Mouse (Mus musculus) liver, embryonic 16.5 days (tissue): Measurements from ENCODE around the gene Birc5. TPM values are rescaled to one million over a fixed set of nuclear protein-coding genes. Genes with fewer than 3 reads are reported as not detected.
A peak's percentile ranks its signal among the peaks of the same experiment; 100 is the strongest.
"Not testable (repeated sequence)": the region's sequence is repeated elsewhere in the genome, so short reads cannot be mapped to it uniquely, and the experiment has no call there.

ENCODE experiments used
- ATAC-seq: fragments of 200-750 bp; cut with Nextera tagmentation; 2 replicates; pipeline ENCODE4 v1.8.0; 2017; ENCODE audit warnings: low read depth, mild to moderate bottlenecking, moderate number of reproducible peaks, moderate library complexity
- H3K27ac ChIP-seq: fragments of 300-500 bp; sonication (generic); 2 replicates; pipeline ENCODE4 v1.5.1; 2014; ENCODE audit warnings: mild to moderate bottlenecking, low read length
- H3K27me3 ChIP-seq: fragments of 300-500 bp; sonication (generic); 2 replicates; pipeline ENCODE4 v1.6.1; 2014; ENCODE audit warnings: low read depth, low read length, mixed read lengths; ENCODE audit not compliant: control insufficient read depth, insufficient read depth
- H3K36me3 ChIP-seq: fragments of 300-500 bp; sonication (generic); 2 replicates; pipeline ENCODE4 v1.6.1; 2014; ENCODE audit warnings: mild to moderate bottlenecking; ENCODE audit not compliant: control insufficient read depth, insufficient read depth
- H3K4me1 ChIP-seq: fragments of 300-500 bp; sonication (generic); 2 replicates; pipeline ENCODE4 v1.6.1; 2014; ENCODE audit warnings: low read depth, low read length, mixed read lengths; ENCODE audit not compliant: control insufficient read depth
- H3K4me2 ChIP-seq: fragments of 300-500 bp; sonication (generic); 2 replicates; pipeline ENCODE4 v1.6.1; 2014; ENCODE audit warnings: low read depth, low read length, mixed read lengths
- H3K4me3 ChIP-seq: fragments of 300-500 bp; sonication (generic); 2 replicates; pipeline ENCODE4 v1.5.1; 2014; ENCODE audit warnings: low read depth, mild to moderate bottlenecking, low read length
- H3K9ac ChIP-seq: fragments of 300-500 bp; sonication (generic); 2 replicates; pipeline ENCODE4 v1.6.1; 2014; ENCODE audit warnings: low read depth, low read length
- H3K9me3 ChIP-seq: fragments of 300-500 bp; sonication (generic); replicated peaks from 2 replicates; pipeline ENCODE4 v1.6.1; 2016; ENCODE audit warnings: low read length; ENCODE audit not compliant: control insufficient read depth
- WGBS: fragments of 180-500 bp; shearing (Covaris S2); extraction: QIAGEN DNeasy Blood & Tissue Kit; methylation state at CpG from one replicate; pipeline ENCODE4 v1.1.7; 2014; ENCODE audit not compliant: insufficient replicate concordance; 5-methylcytosine and 5-hydroxymethylcytosine counted together
- polyA plus RNA-seq: library from polyadenylated mRNA; unstranded; fragments of >200 nt; fragmentation: Nextera tagmentation; extraction: Ambion mirVana; gene quantifications from 2 replicates; pipeline ENCODE4 v1.2.1, GENCODE M21; 2015

The Birc5 gene
- polyA plus RNA-seq, 1 experiment from 2014 or later: 298 TPM

DNA sequence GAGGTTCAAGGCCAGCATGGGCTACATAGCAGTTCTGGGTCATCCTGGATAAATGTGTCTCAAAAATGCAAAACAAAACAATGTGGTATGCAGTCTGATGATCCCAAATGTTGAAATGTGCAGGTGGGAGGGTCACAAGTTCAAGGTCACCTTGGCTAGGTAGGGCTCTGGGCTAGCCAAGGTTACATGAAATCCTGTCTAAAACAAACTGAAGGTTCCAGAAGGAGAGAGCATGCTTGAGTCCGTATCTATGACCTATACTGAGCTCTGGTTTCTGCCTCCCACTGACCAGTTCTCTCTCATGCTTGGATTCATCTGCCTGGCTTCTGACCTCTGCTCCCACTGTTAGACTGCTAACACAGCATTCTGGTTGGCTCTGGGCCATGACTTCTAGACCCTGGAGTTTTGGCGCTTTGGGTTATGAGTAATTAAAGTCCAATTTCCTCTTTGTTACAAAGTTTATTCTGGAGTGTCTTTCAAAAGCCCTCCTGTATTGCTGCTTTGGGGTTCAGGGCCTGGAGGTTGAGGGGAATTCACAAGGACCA lies 19.3 kb upstream of the Birc5 start:
- Histone ChIP-seq H3K9me3 (no peaks in the 10 kb centered on the region), H3K9ac (peak overlapping the region; percentile 42; the same call in 1 of the 2 replicates), H3K4me2 (peak overlapping the region; percentile 77; the same call in 1 of the 2 replicates), H3K4me1 (peaks cover 69% of the 10 kb centered on the region), H3K4me3 (no peak overlapping the region), H3K27ac (peak overlapping the region; percentile 91), H3K27me3 (no peaks in the 10 kb centered on the region), H3K36me3 (no peaks in the 10 kb centered on the region)
- WGBS: 65% methylated on average over 2 of the region's 2 CpGs
- ATAC-seq: no peak

DNA sequence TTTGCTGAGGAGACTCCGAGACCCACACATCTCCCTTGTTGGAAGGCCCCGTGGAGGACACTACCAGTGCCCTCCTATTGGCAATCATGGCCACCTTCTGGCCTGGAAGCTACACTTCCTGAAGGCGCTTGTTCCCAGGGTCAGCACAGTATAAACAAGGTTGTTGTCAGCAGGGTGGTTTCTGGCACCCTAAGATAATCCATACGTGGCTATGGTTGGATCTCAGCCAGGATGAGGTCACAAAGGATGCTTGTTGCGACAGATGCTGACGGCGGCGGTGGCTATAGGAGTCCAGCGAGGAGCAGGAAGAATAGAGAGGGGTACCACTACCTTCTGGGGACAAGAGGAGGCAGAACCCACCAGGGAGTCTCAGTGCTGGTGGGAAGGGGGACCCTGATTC lies 18.6 kb upstream of the Birc5 start:
- no peaks in the 10 kb centered on the region for H3K9me3 ChIP-seq
- peak overlapping the region; percentile 91 for H3K27ac ChIP-seq
- peak; percentile 26 for ATAC-seq
- H3K4me2 ChIP-seq: peak overlapping the region; percentile 10; the same call in 1 of the 2 replicates
- no peak overlapping the region for H3K4me3 ChIP-seq
- no peaks in the 10 kb centered on the region for H3K27me3 ChIP-seq
- H3K36me3 ChIP-seq: no peaks in the 10 kb centered on the region
- peak overlapping the region; percentile 17 for H3K9ac ChIP-seq
- H3K4me1 ChIP-seq: peaks cover 68% of the 10 kb centered on the region
- 28% methylated on average over 9 of the region's 9 CpGs for WGBS

DNA sequence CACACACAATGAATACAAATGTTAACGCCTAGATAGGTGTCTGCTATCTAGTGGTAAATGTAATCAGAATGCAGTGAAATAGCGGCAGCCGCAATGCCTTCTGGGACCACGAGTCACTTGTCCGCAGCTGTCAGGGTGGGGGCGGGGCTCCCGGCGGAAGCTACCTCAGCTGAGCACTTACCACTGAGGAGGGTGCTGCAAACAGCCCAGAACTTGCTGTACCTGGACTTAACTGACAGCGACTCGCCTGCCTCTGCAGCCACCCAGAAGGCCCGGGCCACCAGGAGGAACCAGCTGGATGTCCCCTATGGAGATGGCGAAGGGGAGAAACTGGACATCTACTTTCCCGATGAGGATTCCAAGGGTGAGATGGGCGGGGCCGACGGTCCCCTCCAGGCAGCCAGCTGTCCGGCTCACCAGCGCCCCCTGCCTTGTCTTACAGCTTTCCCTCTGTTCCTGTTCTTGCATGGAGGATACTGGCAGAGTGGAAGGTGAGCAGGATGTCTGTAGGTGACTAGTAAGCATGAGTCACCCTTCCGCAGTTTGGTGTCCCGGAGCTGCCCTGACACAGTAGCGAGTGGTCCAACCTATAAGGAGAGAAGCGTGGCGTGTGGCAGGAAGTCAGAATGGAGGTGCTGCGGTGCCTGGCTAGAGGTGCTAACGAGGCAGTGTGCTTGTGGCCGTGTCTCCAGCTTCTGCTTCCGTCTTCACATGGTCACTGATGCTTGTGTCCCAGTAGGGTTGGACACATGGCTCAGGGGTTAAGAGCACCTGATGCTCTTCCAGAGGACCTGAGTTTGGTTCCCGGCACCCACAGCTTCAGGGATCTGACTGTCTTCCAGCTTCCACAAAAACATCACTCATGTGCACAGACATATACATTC lies 16.7 kb upstream of the Birc5 start:
- WGBS: 11% methylated on average over 28 of the region's 28 CpGs
- Histone ChIP-seq H3K4me3 (peak overlapping the region; percentile 67), H3K4me2 (peak overlapping the region; percentile 85), H3K36me3 (no peaks in the 10 kb centered on the region), H3K4me1 (peaks cover 72% of the 10 kb centered on the region), H3K27ac (peak overlapping the region; percentile 91), H3K9ac (peak overlapping the region; percentile 66), H3K9me3 (no peaks in the 10 kb centered on the region), H3K27me3 (no peaks in the 10 kb centered on the region)
- peak; percentile 74 for ATAC-seq

DNA sequence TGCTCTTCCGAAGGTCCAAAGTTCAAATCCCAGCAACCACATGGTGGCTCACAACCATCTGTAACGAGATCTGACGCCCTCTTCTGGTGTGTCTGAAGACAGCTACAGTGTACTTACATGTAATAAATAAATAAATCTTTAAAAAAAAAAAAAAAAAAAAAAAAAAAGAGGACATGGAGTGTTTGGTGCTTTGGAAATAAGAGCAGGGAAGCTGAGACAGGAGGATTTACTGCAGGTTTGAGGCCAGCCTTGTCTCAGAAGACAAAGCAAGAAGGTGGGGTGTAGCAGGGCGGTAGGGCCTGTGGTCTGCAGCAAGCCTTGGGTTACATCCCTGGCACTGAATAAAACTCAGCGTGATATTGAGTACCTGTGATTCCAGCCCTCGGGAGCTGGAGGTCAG lies 15.5 kb upstream of the Birc5 start:
- not testable (repeated sequence) for H3K4me3 ChIP-seq, H3K9me3 ChIP-seq, H3K27me3 ChIP-seq, ATAC-seq, H3K9ac ChIP-seq, H3K4me2 ChIP-seq, H3K36me3 ChIP-seq
- WGBS: 87% methylated on average over 4 of the region's 6 CpGs
- Histone ChIP-seq H3K27ac (peak overlapping the region; percentile 59), H3K4me1 (peaks cover 71% of the 10 kb centered on the region)

DNA sequence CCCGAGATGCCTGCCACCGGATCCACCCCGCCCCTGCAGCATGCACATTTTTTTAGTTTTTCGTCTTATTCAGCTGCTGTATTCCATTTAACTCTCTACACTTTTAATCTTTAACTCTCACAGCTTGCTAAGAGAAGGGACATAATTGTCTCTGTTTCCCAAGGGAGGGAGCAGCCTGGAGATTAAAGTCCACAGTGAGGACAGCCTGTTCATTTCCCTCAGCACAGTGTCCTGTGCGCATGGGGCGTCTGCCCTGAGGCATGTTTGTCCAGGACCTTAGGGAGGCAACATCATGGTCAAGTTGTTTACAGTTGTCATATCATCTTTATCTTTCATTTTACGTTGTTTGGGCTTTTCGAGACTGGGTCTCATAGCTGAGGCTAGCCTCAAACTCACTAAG lies 15.0 kb upstream of the Birc5 start:
- H3K27ac ChIP-seq: peak overlapping the region; percentile 59

DNA sequence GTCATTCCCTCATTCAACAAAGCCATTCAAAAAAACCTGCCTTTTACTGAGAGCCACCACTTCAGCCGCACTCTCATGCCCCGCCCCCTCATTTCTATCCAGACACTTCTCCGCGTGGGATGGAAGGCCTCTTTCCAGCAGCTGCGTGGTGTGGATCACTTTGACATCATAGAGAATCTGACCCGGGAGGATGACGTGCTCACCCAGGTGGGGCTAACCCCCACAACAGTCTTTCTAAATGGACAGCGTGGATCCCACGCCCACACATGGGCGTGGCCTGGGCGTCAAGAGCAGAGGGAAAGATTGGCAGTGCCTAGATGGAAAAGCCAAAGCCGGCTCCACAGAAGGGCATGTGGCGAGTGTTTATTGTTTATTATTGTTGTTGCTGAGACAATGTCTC lies 12.7 kb upstream of the Birc5 start:
- 22% methylated on average over 13 of the region's 13 CpGs for WGBS
- Histone ChIP-seq H3K4me1 (peaks cover 71% of the 10 kb centered on the region), H3K4me3 (no peak overlapping the region), H3K36me3 (no peaks in the 10 kb centered on the region), H3K4me2 (peak overlapping the region; percentile 36), H3K27ac (no peak overlapping the region), H3K9me3 (no peaks in the 10 kb centered on the region), H3K9ac (no peak overlapping the region), H3K27me3 (no peaks in the 10 kb centered on the region)
- no peak for ATAC-seq

More for the DNA sequence above, 15.0 kb upstream of the Birc5 start:
- H3K9ac ChIP-seq: no peak overlapping the region
- no peaks in the 10 kb centered on the region for H3K27me3 ChIP-seq
- H3K4me1 ChIP-seq: peaks cover 71% of the 10 kb centered on the region
- H3K4me2 ChIP-seq: no peak overlapping the region
- H3K9me3 ChIP-seq: no peaks in the 10 kb centered on the region
- H3K36me3 ChIP-seq: no peaks in the 10 kb centered on the region
- WGBS: 74% methylated on average over 8 of the region's 8 CpGs
- no peak overlapping the region for H3K4me3 ChIP-seq
- ATAC-seq: no peak

DNA sequence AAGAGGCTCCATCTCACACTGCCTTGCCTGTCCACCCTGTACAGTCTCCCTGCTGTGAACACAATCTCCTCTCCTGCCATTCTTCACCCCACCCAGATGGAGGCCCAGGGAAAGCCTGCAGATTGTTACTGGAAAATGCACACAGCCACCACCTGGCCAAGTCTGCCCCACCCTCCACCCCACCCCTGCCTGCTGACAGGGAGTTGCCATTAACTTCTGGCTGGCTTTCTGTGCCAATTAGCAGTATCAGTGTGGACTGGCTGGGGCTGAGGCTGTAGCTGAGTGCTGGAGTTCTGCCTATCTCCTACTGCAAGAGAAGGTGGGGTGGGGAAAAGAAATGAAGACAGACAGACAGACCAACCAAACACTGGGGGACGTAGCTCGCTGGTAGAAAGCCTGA lies 10.5 kb upstream of the Birc5 start:
- Histone ChIP-seq H3K9ac (peak overlapping the region; percentile 56), H3K27ac (peak overlapping the region; percentile 86), H3K4me2 (peak overlapping the region; percentile 50), H3K9me3 (no peaks in the 10 kb centered on the region), H3K4me3 (0 out of 2 replicates have a peak overlapping the region, but pooled peaks have one; percentile 5), H3K36me3 (no peaks in the 10 kb centered on the region), H3K27me3 (no peaks in the 10 kb centered on the region), H3K4me1 (peaks cover 62% of the 10 kb centered on the region)
- WGBS: 24% methylated on average over 2 of the region's 2 CpGs
- ATAC-seq: peak; percentile 95

DNA sequence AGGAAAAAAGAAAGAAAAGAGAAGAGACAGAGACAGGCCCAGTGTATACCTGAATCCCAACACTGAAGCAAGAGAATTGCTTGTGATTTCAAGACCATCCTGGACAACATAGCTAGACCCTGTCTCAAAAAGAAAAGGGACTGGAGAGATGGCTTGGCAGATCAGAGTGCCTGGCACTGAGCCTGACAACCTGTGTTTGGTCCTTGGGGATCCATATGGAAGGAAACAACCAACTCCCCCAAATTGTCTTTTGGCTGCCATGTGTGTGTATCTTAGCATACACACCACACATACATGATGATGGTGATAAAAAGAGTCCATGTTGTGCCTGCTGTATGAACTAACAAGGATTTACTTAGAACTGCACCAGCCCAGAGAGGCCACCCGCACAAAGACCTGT lies 10.0 kb upstream of the Birc5 start:
- Histone ChIP-seq H3K27me3 (no peaks in the 10 kb centered on the region), H3K36me3 (no peaks in the 10 kb centered on the region), H3K9ac (peak overlapping the region; percentile 56), H3K9me3 (no peaks in the 10 kb centered on the region), H3K4me3 (no peak overlapping the region), H3K4me2 (peak overlapping the region; percentile 50), H3K4me1 (peaks cover 60% of the 10 kb centered on the region), H3K27ac (peak overlapping the region; percentile 86)
- peak; percentile 9; the same call in 1 of the 2 replicates for ATAC-seq
- 45% methylated on average over 1 of the region's 1 CpGs for WGBS

DNA sequence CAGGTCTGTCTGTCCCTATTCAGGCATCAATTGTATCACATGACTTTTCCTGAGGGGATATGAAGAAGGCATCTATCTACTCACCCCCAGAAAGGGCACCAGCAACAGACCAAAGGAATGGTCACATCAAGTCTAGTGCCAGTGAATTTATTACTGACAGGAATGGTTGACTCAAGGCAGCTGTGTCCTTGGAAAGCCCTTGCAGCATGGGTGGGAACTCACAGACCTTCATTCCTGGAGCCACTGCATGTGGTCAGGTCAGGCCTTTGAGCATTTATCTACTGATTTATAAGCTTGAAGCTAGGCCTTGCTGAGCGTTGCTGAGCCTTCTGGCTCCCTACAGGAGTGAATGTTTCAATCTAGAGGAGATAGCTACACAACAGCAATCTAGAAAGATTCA lies 8.1 kb upstream of the Birc5 start:
- Histone ChIP-seq H3K27ac (peak overlapping the region; percentile 47; the same call in 1 of the 2 replicates), H3K9me3 (no peaks in the 10 kb centered on the region), H3K27me3 (no peaks in the 10 kb centered on the region), H3K4me1 (peaks cover 60% of the 10 kb centered on the region), H3K4me2 (no peak overlapping the region), H3K36me3 (no peaks in the 10 kb centered on the region), H3K9ac (peak overlapping the region; percentile 6; the same call in 1 of the 2 replicates), H3K4me3 (no peak overlapping the region)
- 43% methylated on average over 1 of the region's 1 CpGs for WGBS
- ATAC-seq: no peak
